Mouse (Mus musculus): ENCODE data around the gene Fam173b. TPM values are rescaled to one million over a fixed set of nuclear protein-coding genes. Genes with fewer than 3 reads are reported as not detected.

The Fam173b gene
- polyA plus RNA-seq, 1 experiment, result 9.7 TPM

GRCm38 (mm10) chr15:31585238-31585637 lies 16.4 kb upstream of the Fam173b start:
- no peak overlapping the region for H3K27ac ChIP-seq (ENCODE audit: insufficient read depth, low read length)
- peaks cover 2% of the 10 kb centered on the region; the same call in 1 of the 2 replicates for H3K4me1 ChIP-seq (ENCODE audit: control insufficient read depth, insufficient read depth, low read length)
- TF ChIP-seq CTCF (IDR thresholded peaks at IDR 0.05; ENCODE audit: borderline replicate concordance, insufficient read depth, low read length), result no peak
- TF ChIP-seq POLR2A (IDR thresholded peaks at IDR 0.05; ENCODE audit: low read depth, low read length), result no peak
- H3K4me3 ChIP-seq (ENCODE audit: insufficient read depth, low read length), result no peak overlapping the region

- Histone ChIP-seq H3K4me1 (ENCODE audit: control insufficient read depth, insufficient read depth, low read length) (peaks cover 2% of the 10 kb centered on the region; the same call in 1 of the 2 replicates), H3K4me3 (ENCODE audit: insufficient read depth, low read length) (no peak overlapping the region), H3K27ac (ENCODE audit: insufficient read depth, low read length) (no peak overlapping the region)
- TF ChIP-seq POLR2A (IDR thresholded peaks at IDR 0.05; ENCODE audit: low read depth, low read length) (no peak), CTCF (IDR thresholded peaks at IDR 0.05; ENCODE audit: borderline replicate concordance, insufficient read depth, low read length) (no peak)
Observed at GRCm38 (mm10) chr15:31586088-31586487, 15.6 kb upstream of the Fam173b start.

GRCm38 (mm10) chr15:31586519-31586918 lies 15.1 kb upstream of the Fam173b start:
- Histone ChIP-seq H3K4me1 (ENCODE audit: control insufficient read depth, insufficient read depth, low read length) (peaks cover 2% of the 10 kb centered on the region; the same call in 1 of the 2 replicates), H3K4me3 (ENCODE audit: insufficient read depth, low read length) (no peak overlapping the region), H3K27ac (ENCODE audit: insufficient read depth, low read length) (no peak overlapping the region)
- TF ChIP-seq CTCF (IDR thresholded peaks at IDR 0.05; ENCODE audit: borderline replicate concordance, insufficient read depth, low read length), result peak; percentile 96
- no peak for TF ChIP-seq POLR2A (IDR thresholded peaks at IDR 0.05; ENCODE audit: low read depth, low read length)

GRCm38 (mm10) chr15:31587789-31588188 lies 13.9 kb upstream of the Fam173b start:
- TF ChIP-seq CTCF (IDR thresholded peaks at IDR 0.05; ENCODE audit: borderline replicate concordance, insufficient read depth, low read length), result no peak
- Histone ChIP-seq H3K4me1 (ENCODE audit: control insufficient read depth, insufficient read depth, low read length) (peaks cover 2% of the 10 kb centered on the region; the same call in 1 of the 2 replicates), H3K27ac (ENCODE audit: insufficient read depth, low read length) (no peak overlapping the region), H3K4me3 (ENCODE audit: insufficient read depth, low read length) (no peak overlapping the region)

GRCm38 (mm10) chr15:31588989-31589640 lies 12.5 kb upstream of the Fam173b start:
- no peak overlapping the region for H3K27ac ChIP-seq (ENCODE audit: insufficient read depth, low read length)
- H3K4me3 ChIP-seq (ENCODE audit: insufficient read depth, low read length), result no peak overlapping the region
- H3K4me1 ChIP-seq (ENCODE audit: control insufficient read depth, insufficient read depth, low read length), result peaks cover 2% of the 10 kb centered on the region; the same call in 1 of the 2 replicates
- TF ChIP-seq POLR2A (IDR thresholded peaks at IDR 0.05; ENCODE audit: low read depth, low read length) (no peak), CTCF (IDR thresholded peaks at IDR 0.05; ENCODE audit: borderline replicate concordance, insufficient read depth, low read length) (no peak)

GRCm38 (mm10) chr15:31590176-31590575 lies 11.5 kb upstream of the Fam173b start:
- no peak overlapping the region for H3K4me3 ChIP-seq (ENCODE audit: insufficient read depth, low read length)
- H3K4me1 ChIP-seq (ENCODE audit: control insufficient read depth, insufficient read depth, low read length), result peaks cover 2% of the 10 kb centered on the region; the same call in 1 of the 2 replicates
- no peak overlapping the region for H3K27ac ChIP-seq (ENCODE audit: insufficient read depth, low read length)
- TF ChIP-seq CTCF (IDR thresholded peaks at IDR 0.05; ENCODE audit: borderline replicate concordance, insufficient read depth, low read length) (no peak), POLR2A (IDR thresholded peaks at IDR 0.05; ENCODE audit: low read depth, low read length) (no peak)

- no peak for TF ChIP-seq POLR2A (IDR thresholded peaks at IDR 0.05; ENCODE audit: low read depth, low read length)
- no peak for TF ChIP-seq CTCF (IDR thresholded peaks at IDR 0.05; ENCODE audit: borderline replicate concordance, insufficient read depth, low read length)
- H3K4me3 ChIP-seq (ENCODE audit: insufficient read depth, low read length), result no peak overlapping the region
- H3K27ac ChIP-seq (ENCODE audit: insufficient read depth, low read length), result no peak overlapping the region
- peaks cover 2% of the 10 kb centered on the region; the same call in 1 of the 2 replicates for H3K4me1 ChIP-seq (ENCODE audit: control insufficient read depth, insufficient read depth, low read length)
Observed at GRCm38 (mm10) chr15:31592531-31592930, 9.1 kb upstream of the Fam173b start.

GRCm38 (mm10) chr15:31594260-31594659 lies 7.4 kb upstream of the Fam173b start:
- no peak overlapping the region for H3K4me3 ChIP-seq (ENCODE audit: insufficient read depth, low read length)
- TF ChIP-seq POLR2A (IDR thresholded peaks at IDR 0.05; ENCODE audit: low read depth, low read length) (no peak), CTCF (IDR thresholded peaks at IDR 0.05; ENCODE audit: borderline replicate concordance, insufficient read depth, low read length) (no peak)
- peaks cover under 1% of the 10 kb centered on the region; the same call in 1 of the 2 replicates for H3K4me1 ChIP-seq (ENCODE audit: control insufficient read depth, insufficient read depth, low read length)
- H3K27ac ChIP-seq (ENCODE audit: insufficient read depth, low read length), result no peak overlapping the region

- Histone ChIP-seq H3K4me3 (ENCODE audit: insufficient read depth, low read length) (no peak overlapping the region), H3K27ac (ENCODE audit: insufficient read depth, low read length) (no peak overlapping the region), H3K4me1 (ENCODE audit: control insufficient read depth, insufficient read depth, low read length) (peaks cover 4% of the 10 kb centered on the region; the same call in 1 of the 2 replicates)
- TF ChIP-seq POLR2A (IDR thresholded peaks at IDR 0.05; ENCODE audit: low read depth, low read length) (no peak), CTCF (IDR thresholded peaks at IDR 0.05; ENCODE audit: borderline replicate concordance, insufficient read depth, low read length) (no peak)
Observed at GRCm38 (mm10) chr15:31595651-31596050, 6.0 kb upstream of the Fam173b start.

GRCm38 (mm10) chr15:31599834-31600233 lies 1.8 kb upstream of the Fam173b start:
- Histone ChIP-seq H3K27ac (ENCODE audit: insufficient read depth, low read length) (no peak overlapping the region), H3K4me3 (ENCODE audit: insufficient read depth, low read length) (peak overlapping the region; percentile 97), H3K4me1 (ENCODE audit: control insufficient read depth, insufficient read depth, low read length) (peaks cover 4% of the 10 kb centered on the region; the same call in 1 of the 2 replicates)
- no peak for TF ChIP-seq CTCF (IDR thresholded peaks at IDR 0.05; ENCODE audit: borderline replicate concordance, insufficient read depth, low read length)
- TF ChIP-seq POLR2A (IDR thresholded peaks at IDR 0.05; ENCODE audit: low read depth, low read length), result no peak
